Mouse (Mus musculus): ENCODE results near the gene Mcm3ap.
A peak's percentile ranks its signal among the peaks of the same experiment; 100 is the strongest.

Mcm3ap gene

DNA sequence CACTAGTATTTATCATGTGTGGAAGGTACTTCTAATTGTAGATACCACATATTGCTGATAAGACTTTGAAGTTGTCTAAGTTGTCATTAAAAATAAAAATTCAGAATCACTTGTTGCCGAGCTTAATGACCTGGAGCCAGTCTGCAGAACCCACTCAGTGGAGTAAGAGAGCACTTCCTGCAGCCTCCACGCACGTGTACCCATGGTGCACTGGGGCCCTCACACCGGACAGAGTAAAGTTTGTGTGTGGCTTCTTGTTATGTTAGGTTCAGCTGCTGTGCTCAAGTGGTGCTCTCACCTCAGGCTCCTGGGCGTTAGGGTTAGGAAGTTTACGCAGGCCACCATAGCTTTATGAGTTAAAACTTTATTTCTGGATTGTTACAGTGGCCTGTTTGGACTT, 26.8 kb downstream of the Mcm3ap start:
- no peak for DNase-seq (ENCODE audit: low spot score)

DNA sequence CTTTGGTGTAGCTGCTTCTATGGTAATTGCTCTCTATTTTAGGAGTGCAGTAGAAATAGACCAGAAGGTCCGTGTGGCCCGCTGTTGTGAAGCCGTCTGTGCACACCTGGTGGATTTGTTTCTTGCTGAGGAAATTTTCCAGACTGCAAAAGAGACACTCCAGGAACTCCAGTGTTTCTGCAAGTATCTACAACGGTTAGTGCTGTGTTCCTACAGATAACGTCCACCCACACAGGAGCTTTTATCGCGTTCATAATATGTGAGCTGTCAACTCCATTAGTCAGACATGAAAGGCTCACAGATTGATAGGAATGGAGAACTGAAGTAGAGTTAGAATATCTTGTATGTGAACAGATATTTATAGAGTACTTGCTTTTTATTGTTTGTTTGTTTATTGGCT, 27.6 kb downstream of the Mcm3ap start:
- no peak for DNase-seq (ENCODE audit: low spot score)

DNA sequence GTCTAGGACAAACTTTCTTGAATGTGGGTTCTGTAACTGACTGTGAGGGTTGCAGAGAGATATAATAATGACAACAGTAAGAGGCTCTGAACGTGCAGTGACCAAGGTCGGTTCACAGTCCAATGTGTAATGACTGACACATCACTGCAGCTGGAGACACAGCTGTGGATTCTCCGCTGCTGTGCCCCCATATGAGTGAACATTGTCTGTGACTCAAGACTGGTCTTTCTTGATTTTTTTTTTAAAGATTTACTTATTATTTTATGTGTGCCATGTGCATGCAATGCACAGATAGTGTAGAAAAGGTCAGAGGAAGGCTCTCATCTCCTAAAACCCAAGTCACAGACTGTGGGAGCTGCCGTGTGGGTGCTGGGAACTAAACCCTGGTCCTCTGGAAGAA, 28.8 kb downstream of the Mcm3ap start:
- no peak for DNase-seq (ENCODE audit: low spot score)

DNA sequence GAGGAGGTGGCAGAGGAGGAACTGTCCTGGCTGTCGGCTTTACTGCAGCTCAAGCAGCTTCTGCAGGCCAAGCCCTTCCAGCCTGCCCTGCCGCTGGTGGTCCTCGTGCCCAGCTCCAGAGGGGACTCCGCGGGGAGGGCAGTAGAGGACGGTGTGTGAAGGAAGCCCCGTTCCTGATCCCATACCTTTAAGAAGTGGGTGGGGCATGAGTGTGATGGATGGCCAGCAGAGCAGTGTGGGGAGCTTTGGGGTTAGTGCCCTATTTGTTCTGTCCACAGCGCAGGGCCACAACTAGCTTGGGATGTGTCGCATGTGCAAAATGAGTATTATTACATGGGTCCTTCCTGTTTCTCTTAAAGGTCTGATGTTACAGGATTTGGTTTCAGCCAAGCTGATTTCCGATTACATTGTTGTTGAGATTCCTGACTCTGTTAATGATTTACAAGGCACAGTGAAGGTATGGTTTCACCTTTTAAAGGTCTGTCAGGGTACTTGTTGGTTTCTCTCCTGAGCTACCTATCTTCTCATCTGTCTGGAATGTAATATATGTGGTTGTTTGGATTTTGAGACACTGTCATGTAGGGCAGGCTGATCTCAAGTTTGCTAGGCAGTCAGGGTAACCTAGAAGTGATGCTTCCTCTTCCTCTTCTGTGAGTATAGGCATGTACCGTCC, 35.7 kb downstream of the Mcm3ap start:
- no peak for DNase-seq (ENCODE audit: low spot score)

DNA sequence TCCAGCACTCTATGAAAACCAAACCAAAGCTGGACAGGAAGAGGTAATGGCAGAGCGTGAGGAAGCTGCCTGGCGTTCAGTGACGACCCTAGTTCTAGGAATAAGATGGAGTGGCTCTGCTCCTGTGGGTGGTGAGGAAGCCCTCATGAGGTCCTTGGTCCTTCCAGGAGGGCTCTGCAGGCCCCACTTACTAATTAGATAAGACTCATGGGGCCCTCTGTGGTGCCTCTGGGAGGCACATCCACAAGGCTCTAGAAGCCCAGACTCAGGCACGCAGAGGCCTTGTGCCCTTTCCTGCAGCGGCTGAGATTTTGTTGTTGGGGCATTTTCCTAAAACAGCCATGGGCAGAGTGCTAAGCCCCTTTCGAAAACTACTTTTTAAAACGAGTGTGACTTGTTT, 37.1 kb downstream of the Mcm3ap start:
- no peak for DNase-seq (ENCODE audit: low spot score)

DNA sequence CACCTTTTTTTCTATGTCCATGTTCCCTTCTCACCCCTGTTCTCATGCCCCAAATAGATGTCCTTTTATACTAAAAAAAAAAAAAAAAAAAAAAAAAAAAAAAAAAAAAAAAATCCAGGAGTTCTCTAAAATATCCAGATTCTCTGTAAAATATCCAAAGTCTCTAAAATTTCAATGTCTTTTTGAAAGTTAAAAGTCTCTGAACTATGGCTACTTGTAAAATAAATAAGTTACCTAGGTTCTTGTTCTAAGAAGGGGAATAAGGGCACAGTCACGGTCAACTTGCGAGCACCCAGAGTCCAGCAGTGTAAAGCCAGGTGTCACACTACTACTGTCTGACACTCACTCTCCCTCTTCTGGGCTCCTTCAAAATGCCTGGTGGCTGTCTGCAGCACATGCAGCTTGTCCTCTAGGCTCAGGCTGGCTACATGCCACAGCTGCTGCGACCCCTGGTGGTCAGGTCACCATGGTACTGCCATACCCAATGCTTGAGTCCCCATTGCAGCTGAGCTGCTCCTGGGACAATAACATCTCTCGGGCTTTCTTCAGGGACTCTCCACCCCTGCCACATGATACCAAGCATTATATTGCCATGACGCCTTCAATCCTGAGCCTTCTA, 44.3 kb downstream of the Mcm3ap start:
- peak; percentile 80 for DNase-seq (ENCODE audit: low spot score)

DNA sequence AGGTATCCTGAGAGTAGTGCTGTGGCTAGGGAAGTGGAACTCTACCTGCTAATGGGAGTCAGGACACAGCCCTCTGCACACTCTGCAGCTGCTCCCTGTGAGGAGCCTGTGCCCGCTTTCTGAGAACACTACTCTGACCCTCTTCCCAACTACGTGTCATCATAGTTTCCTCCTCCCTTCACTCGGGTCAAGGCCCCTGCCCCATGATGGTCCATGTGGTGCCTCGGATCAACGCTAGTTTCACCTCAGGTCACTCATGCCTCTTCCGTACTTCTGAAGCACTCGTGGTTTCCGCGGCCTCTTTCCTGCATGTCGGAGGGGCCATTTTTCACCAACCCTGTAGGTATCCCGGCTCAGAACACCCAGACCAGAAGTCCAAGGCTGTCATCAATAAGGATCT, 62.2 kb downstream of the Mcm3ap start:
- DNase-seq (ENCODE audit: low spot score) = no peak

DNA sequence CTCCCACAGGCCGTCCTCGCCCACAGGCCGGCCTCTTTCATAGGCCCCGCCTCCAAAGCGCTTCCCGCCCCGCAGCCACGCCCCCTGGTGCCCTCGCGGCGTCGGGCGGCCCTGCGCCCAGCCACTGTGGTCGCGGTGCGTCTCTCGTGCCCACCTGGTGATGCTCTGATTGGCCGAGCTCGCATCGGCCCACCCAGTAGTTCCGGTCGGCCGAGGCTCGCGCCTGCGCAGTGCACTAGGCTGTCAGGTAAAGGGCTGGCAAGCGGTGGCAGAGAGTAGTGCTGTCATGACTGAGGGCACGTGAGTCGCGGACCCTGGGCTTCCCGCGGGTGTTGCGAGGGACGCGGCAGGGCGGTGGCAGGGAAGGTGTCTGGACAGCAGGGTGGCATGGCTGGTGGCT, 62.6 kb downstream of the Mcm3ap start, which contains the start of gene Lss:
Gene Lss, plus strand, starts transcription at position 214 of the 400 bp plus-strand sequence.
- DNase-seq (ENCODE audit: low spot score) = peak; percentile 98

DNA sequence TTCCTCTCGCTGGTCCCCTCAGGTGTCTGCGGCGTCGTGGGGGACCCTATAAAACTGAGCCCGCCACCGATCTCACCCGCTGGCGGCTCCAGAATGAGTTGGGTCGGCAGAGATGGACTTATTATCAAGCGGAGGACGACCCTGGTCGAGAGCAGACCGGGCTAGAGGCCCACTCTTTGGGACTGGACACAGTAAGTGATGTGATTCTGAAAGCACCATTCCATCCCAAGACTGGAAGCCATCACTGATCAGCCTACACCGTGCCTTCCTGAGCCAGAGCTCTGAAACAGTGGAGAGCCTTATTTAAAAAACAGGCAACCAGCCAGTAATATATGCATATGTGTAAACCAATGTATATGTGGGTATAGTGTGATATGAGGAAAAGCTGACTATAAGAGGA, 63.1 kb downstream of the Mcm3ap start:
- DNase-seq (ENCODE audit: low spot score) = peak; percentile 31

DNA sequence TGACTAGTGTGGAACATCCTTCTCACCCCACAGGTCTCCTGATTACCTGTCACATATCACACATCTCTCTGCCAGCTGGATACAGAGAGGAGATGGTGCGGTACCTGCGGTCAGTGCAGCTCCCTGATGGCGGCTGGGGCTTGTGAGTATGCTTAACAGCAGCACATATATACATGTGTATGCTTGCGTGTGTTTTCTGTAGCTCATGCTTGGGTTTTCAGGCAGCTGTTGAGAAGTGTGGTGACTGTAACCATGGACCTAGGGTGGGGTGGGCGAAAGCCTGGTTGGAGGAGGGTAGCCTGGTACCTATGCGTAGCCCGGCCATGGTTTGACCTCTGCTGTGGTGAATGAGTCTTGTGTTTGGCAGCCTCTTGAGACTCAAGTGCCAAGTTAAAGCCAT, 66.8 kb downstream of the Mcm3ap start:
- DNase-seq (ENCODE audit: low spot score) = no peak

DNA sequence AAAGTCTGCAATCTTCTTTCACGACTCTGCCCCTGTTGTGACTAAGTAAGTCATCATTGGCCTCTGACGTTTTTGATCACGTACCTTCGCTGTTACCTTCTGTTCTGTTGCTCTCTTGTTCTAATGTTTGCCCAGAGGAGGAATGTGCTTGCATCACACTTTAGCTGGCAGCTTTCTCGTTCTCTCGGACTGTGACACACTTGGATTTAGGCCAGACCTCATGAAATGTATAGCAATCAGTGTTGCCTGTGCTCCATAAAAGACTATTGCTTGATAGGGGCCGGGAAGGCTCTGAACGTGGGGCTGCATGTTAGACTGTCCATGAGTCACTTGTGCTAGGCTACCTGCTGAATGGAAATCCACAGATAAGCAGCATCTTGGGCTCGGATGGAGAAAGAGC, 68.9 kb downstream of the Mcm3ap start:
- peak; percentile 65 for DNase-seq (ENCODE audit: low spot score)

DNA sequence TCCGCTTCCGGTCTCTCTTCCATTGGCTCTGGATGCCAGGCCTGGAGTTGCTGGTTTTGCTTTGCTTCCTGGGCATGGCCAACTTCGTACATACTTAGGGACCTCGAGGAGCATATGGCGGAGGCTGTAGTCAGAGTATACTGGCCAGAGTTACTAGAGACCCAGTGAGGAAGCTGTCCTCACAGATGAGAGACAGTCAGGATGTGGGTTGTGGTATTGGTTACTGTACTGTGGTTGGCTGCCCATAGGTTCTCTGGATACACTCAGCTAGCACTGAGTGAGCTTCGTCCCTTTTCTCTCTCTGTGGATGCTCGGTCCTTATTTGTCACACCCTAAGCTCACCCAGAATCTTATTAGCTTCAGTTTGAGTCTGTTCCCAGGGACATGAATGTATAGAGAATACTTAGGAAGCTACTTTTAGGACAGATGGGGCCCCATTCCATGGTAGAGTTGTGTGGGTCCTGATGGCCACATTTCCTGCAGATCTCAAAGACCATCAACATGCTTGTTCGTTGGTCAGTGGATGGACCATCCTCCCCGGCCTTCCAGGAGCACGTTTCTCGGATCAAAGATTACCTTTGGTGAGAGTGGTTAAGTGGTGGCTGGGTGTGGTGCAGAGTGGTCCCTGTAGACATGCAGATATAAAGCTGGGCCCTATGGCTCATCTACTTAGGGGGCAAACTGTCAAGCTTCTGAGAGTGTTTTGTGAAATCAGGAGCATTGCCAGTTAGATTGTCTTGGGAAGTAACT, 72.8 kb downstream of the Mcm3ap start:
- no peak for DNase-seq (ENCODE audit: low spot score)

DNA sequence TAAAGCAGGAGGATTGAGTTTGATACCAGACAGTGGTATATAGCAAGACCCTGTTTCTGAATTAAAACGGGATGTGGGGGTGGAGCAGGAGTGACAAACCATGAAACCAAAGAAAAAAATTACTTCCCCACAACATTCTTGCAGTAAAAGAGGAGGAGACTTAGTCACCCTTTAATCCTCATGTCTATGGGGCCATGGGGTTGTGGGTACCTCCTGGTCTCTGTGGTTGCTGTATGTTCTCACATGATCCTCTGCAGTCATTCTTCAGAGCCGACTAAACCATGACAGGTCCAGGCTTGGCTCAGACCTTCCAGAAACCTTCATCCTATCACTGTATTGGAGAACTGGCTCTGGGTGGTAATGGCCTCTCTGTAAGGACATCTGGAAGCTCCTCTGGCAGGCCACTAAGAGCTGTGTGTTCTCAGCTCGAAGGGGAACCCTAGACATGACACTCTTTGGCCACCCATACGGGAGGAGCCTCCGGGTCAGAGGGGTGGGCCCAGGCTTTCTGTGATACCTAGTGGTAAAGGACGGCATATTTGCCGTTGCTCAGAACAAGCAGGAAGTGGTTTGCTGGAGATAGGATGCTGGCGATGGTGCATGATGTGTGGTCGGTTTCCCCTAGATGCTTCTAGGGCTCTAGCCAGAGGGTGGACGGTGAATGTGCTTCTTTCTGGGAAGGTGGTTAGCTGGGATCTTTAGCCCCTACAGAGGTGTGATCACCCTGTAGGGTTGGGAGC, 74.1 kb downstream of the Mcm3ap start:
- no peak for DNase-seq (ENCODE audit: low spot score)

DNA sequence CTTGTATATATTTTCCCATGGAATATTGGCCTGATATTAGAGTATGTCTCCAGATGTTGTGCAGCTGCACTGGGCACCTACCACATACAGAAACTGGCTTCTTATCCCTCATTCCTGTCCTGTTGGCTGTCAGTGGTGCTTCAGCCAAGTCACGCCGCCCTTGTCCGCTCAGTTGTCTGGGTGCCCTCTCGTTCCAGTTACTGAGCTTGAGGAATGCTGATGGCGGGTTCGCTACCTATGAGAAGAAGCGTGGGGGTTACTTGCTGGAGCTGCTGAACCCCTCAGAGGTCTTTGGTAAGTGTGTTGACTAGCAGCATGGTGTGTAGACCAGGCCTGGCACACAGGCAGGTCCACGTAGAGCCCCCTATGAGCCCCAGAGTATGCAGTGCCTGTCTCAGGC, 77.8 kb downstream of the Mcm3ap start:
- no peak for DNase-seq (ENCODE audit: low spot score)

DNA sequence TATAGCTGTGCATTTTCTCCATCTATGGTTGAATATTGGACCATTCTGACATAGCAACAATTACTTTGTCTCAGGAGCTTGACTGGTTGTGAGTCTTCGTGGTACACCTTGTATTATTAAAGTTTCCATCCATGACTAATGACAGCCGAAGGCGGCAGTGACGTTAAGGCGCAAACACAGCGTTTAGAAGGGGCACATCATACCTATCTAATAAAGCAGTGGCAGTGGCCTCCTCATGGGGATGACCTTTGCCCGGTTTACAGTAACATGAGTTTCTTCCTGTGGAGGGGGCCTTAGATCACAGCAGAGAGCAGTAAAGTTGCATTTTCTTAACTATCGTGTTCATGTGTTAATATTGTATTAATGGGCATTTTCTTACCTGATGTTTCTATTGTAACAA, 79.5 kb downstream of the Mcm3ap start:
- DNase-seq (ENCODE audit: low spot score) = no peak

DNA sequence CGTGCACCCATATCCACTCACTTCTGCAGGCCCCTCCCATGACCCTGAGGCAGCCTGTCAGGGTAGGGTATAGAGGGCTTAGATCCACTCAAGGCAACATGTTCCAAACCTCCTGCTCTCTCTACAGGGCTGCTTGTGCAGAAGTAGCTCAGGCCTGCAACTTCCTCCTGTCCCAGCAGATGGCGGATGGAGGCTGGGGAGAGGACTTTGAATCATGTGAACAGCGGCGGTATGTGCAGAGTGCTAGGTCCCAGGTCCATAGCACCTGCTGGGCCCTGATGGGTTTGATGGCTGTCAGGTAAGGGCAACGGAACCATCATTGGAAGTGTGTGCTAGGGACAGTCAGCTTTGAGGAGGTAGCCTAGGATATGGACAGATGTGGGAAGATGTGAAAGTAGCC, 81.7 kb downstream of the Mcm3ap start:
- DNase-seq (ENCODE audit: low spot score) = no peak

DNA sequence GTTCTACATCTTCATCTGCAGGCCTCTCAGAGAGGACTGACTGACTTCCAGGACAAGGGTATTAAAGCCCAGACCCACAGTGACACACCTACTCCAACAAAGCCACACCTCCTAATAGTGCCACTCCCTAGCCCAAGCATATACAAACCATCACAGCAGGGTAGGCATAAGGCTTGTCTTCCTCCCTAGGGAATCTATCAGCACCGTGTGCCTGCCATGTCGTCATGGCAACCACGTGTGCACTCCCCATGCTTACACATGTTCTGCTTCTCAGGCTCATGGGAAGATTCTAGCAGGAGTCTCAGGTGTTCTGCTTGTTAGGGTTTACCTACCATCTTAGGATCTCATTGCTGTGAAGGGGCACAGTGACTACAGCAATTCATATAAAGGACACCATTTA, 82.8 kb downstream of the Mcm3ap start:
- DNase-seq (ENCODE audit: low spot score) = peak; percentile 30

DNA sequence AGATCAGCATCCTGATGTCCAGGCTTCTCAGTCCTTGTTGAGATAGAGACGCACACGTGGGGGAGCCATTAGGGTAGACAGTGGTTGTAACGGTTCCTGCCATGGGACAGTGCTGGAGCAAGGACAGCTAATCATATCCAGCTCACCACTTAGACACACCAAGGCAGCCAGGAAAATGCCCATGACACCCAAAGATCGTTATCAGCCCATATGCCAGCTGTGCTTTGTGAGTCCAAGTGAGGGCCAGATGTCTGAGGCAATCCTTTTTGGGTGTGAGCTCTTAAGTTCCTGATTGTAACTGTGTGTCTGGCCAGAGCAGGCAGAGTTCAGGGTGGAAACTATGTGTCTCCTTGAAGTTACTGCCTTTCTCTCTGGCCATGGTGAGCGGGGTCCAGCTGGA, 85.3 kb downstream of the Mcm3ap start:
- DNase-seq (ENCODE audit: low spot score) = peak; percentile 81

DNA sequence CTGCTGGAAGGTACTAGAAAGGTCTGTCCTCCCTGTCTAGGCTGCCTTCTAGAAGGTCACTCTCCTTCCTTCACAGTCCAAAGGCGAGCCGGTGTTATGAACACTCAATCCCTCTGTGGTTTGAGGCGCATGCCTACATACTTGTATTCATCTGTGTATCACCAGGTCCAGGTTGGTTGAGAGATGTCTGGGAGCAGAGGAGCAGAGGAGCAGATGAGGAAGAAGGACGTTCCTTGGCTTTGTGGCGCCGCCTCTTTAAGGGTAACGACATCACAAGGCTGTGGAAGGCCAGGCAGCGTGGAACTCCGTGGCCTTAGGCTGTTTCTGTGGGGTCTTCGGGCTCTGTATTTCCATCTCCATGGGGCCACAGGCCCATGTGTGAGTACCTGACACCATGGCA, 93.2 kb downstream of the Mcm3ap start, which contains the start of gene Spatc1l:
Gene Spatc1l, plus strand, starts transcription at position 301 of the 400 bp plus-strand sequence.
- no peak for DNase-seq (ENCODE audit: low spot score)

Measured in MN1 (cell line).